Mouse (Mus musculus): Measurements from ENCODE around the gene Psmg4. TPM values are rescaled to one million over a fixed set of nuclear protein-coding genes. Genes with fewer than 3 reads are reported as not detected.

Gene Psmg4
- polyA plus RNA-seq, 1 experiment from 2014 or later: 64.3 TPM

- Histone ChIP-seq H3K4me2 (no peak overlapping the region), H3K9ac (no peak overlapping the region), H3K36me3 (no peaks in the 10 kb centered on the region), H3K4me3 (no peak overlapping the region), H3K4me1 (peaks cover 22% of the 10 kb centered on the region), H3K27ac (no peak overlapping the region), H3K27me3 (no peaks in the 10 kb centered on the region), H3K9me3 (no peaks in the 10 kb centered on the region)
- WGBS: 83% methylated on average over 1 of the region's 1 CpGs
- no peak for ATAC-seq (ENCODE audit: borderline replicate concordance, extremely low read depth, low FRiP score, low TSS enrichment)
Measured at GRCm38 (mm10) chr13:34159926-34160325, 2.8 kb upstream of the Psmg4 start.

GRCm38 (mm10) chr13:34163304-34163975, 676 bp downstream of the Psmg4 start:
- H3K9ac ChIP-seq: peak overlapping the region; percentile 79
- peak overlapping the region; percentile 82 for H3K4me2 ChIP-seq
- H3K36me3 ChIP-seq: peaks cover 9% of the 10 kb centered on the region
- H3K27me3 ChIP-seq: no peaks in the 10 kb centered on the region
- WGBS: 35% methylated on average over 12 of the region's 12 CpGs
- peaks cover 16% of the 10 kb centered on the region for H3K4me1 ChIP-seq
- H3K4me3 ChIP-seq: peak overlapping the region; percentile 92
- ATAC-seq (ENCODE audit: borderline replicate concordance, extremely low read depth, low FRiP score, low TSS enrichment): no peak; the same call in 1 of the 2 replicates
- H3K27ac ChIP-seq: peak overlapping the region; percentile 97
- no peaks in the 10 kb centered on the region for H3K9me3 ChIP-seq

DNA sequence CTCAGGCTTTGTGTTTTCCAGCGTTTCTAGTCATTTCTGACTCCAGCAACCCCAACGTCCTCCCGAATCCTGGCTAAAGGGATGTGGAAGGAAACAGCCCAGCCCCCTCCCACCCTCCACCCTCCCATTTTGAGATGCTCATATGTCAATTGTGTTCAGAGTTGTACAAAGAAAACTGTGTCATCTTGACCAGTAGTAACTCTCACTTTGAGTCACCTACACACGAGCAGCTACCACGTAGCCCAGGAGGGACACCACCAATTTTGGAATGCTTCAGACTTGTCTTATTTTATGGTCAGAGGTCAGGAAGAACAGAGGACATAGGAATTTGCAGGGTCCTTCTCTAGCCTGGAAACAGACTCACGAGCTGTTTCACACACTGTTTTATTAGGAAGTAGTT, 11.3 kb downstream of the Psmg4 start:
- Histone ChIP-seq H3K36me3 (no peaks in the 10 kb centered on the region), H3K27ac (no peak overlapping the region), H3K4me3 (no peak overlapping the region), H3K4me2 (no peak overlapping the region), H3K9me3 (no peaks in the 10 kb centered on the region), H3K9ac (no peak overlapping the region), H3K27me3 (no peaks in the 10 kb centered on the region), H3K4me1 (no peaks in the 10 kb centered on the region)
- no peak for ATAC-seq (ENCODE audit: borderline replicate concordance, extremely low read depth, low FRiP score, low TSS enrichment)
- WGBS: 87% methylated on average over 6 of the region's 6 CpGs

GRCm38 (mm10) chr13:34181624-34182023, 18.9 kb downstream of the Psmg4 start:
- Histone ChIP-seq H3K9ac (no peak overlapping the region), H3K36me3 (peaks cover 33% of the 10 kb centered on the region), H3K4me3 (no peak overlapping the region), H3K27ac (no peak overlapping the region), H3K27me3 (no peaks in the 10 kb centered on the region), H3K4me2 (no peak overlapping the region), H3K4me1 (no peaks in the 10 kb centered on the region), H3K9me3 (no peaks in the 10 kb centered on the region)
- 80% methylated on average over 5 of the region's 5 CpGs for WGBS
- ATAC-seq (ENCODE audit: borderline replicate concordance, extremely low read depth, low FRiP score, low TSS enrichment): no peak

DNA sequence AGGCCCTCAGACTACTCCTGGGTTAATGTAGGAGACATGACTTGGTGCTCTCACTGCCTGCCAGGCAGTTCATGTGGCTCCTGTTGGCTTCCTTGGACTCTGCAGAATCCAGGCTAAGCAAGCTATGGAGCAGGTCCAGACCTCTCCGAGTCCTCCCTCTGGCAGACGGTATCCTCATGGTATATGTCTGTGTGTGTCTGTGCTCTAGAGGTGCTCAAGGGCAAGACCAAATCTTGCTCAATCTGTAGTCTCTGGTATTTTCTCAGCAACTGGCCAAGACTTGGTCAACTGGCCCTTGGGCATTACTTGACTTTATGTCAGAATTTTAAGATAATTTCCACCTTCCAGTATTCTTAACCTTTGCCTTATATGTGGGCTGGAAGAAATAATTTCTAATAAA, 22.6 kb downstream of the Psmg4 start:
- ATAC-seq (ENCODE audit: borderline replicate concordance, extremely low read depth, low FRiP score, low TSS enrichment): no peak
- Histone ChIP-seq H3K4me3 (no peak overlapping the region), H3K36me3 (peaks cover 23% of the 10 kb centered on the region), H3K27me3 (no peaks in the 10 kb centered on the region), H3K9me3 (no peaks in the 10 kb centered on the region), H3K4me2 (no peak overlapping the region), H3K9ac (no peak overlapping the region), H3K27ac (no peak overlapping the region), H3K4me1 (0 out of 2 replicates have a peak, but pooled peaks cover 2% of the 10 kb centered on the region)
- 68% methylated on average over 2 of the region's 2 CpGs for WGBS

- Histone ChIP-seq H3K27ac (no peak overlapping the region), H3K9me3 (no peaks in the 10 kb centered on the region), H3K4me3 (no peak overlapping the region), H3K36me3 (peaks cover 6% of the 10 kb centered on the region), H3K27me3 (no peaks in the 10 kb centered on the region), H3K4me1 (0 out of 2 replicates have a peak, but pooled peaks cover 2% of the 10 kb centered on the region), H3K9ac (no peak overlapping the region), H3K4me2 (no peak overlapping the region)
- WGBS: 9% methylated on average over 5 of the region's 5 CpGs
- ATAC-seq (ENCODE audit: borderline replicate concordance, extremely low read depth, low FRiP score, low TSS enrichment): peak; percentile 76
Measured at GRCm38 (mm10) chr13:34187571-34187970, 24.8 kb downstream of the Psmg4 start.

GRCm38 (mm10) chr13:34192414-34193191, 29.8 kb downstream of the Psmg4 start:
- ATAC-seq (ENCODE audit: borderline replicate concordance, extremely low read depth, low FRiP score, low TSS enrichment): peak; percentile 66

DNA sequence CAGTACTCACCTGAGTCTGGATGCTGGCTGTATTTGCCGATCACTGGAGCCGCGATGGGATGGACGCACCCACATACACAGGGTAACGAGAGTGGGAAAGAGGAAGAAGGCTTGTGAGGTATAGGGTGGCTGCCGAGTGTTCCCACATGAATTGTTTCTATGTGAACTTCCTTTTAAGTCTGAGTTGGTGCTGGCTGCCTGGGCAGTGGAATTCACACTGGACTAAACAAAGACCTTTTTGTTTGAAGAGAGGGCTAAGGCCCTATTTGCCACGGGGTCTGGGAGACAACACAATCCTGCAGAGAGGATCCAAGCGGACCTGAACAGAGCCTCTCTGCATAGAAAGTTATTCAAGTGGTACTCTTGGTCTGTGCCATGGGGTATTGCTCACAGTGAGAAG, 30.6 kb downstream of the Psmg4 start:
- no peak for ATAC-seq (ENCODE audit: borderline replicate concordance, extremely low read depth, low FRiP score, low TSS enrichment)
- 58% methylated on average over 8 of the region's 8 CpGs for WGBS
- H3K4me2 ChIP-seq: no peak overlapping the region

More at GRCm38 (mm10) chr13:34192414-34193191, 29.8 kb downstream of the Psmg4 start:
- no peaks in the 10 kb centered on the region for H3K9me3 ChIP-seq
- H3K27ac ChIP-seq: no peak overlapping the region
- no peaks in the 10 kb centered on the region for H3K27me3 ChIP-seq
- 0 out of 2 replicates have a peak, but pooled peaks cover 1% of the 10 kb centered on the region for H3K4me1 ChIP-seq
- 0 out of 2 replicates have a peak, but pooled peaks cover 3% of the 10 kb centered on the region for H3K36me3 ChIP-seq
- H3K9ac ChIP-seq: no peak overlapping the region
- WGBS: 69% methylated on average over 8 of the region's 8 CpGs
- H3K4me3 ChIP-seq: no peak overlapping the region
- no peak overlapping the region for H3K4me2 ChIP-seq

GRCm38 (mm10) chr13:34195676-34196075, 32.9 kb downstream of the Psmg4 start:
- Histone ChIP-seq H3K9ac (no peak overlapping the region), H3K27me3 (no peaks in the 10 kb centered on the region), H3K27ac (no peak overlapping the region), H3K4me2 (no peak overlapping the region), H3K4me1 (no peaks in the 10 kb centered on the region), H3K36me3 (0 out of 2 replicates have a peak, but pooled peaks cover 3% of the 10 kb centered on the region), H3K4me3 (no peak overlapping the region), H3K9me3 (no peaks in the 10 kb centered on the region)
- no peak for ATAC-seq (ENCODE audit: borderline replicate concordance, extremely low read depth, low FRiP score, low TSS enrichment)
- WGBS: 87% methylated on average over 1 of the region's 1 CpGs

More for the DNA sequence above, 30.6 kb downstream of the Psmg4 start:
- no peaks in the 10 kb centered on the region for H3K9me3 ChIP-seq
- no peaks in the 10 kb centered on the region for H3K4me1 ChIP-seq
- H3K4me3 ChIP-seq: no peak overlapping the region
- H3K9ac ChIP-seq: no peak overlapping the region
- no peaks in the 10 kb centered on the region for H3K27me3 ChIP-seq
- H3K27ac ChIP-seq: no peak overlapping the region
- H3K36me3 ChIP-seq: 0 out of 2 replicates have a peak, but pooled peaks cover 3% of the 10 kb centered on the region

GRCm38 (mm10) chr13:34205216-34205615, 42.5 kb downstream of the Psmg4 start:
- H3K27me3 ChIP-seq: no peaks in the 10 kb centered on the region
- H3K4me2 ChIP-seq: no peak overlapping the region
- no peaks in the 10 kb centered on the region for H3K9me3 ChIP-seq
- WGBS: 81% methylated on average over 3 of the region's 3 CpGs
- H3K27ac ChIP-seq: no peak overlapping the region
- ATAC-seq (ENCODE audit: borderline replicate concordance, extremely low read depth, low FRiP score, low TSS enrichment): no peak
- H3K4me3 ChIP-seq: no peak overlapping the region
- H3K36me3 ChIP-seq: no peaks in the 10 kb centered on the region
- H3K9ac ChIP-seq: no peak overlapping the region
- H3K4me1 ChIP-seq: 0 out of 2 replicates have a peak, but pooled peaks cover 7% of the 10 kb centered on the region

DNA sequence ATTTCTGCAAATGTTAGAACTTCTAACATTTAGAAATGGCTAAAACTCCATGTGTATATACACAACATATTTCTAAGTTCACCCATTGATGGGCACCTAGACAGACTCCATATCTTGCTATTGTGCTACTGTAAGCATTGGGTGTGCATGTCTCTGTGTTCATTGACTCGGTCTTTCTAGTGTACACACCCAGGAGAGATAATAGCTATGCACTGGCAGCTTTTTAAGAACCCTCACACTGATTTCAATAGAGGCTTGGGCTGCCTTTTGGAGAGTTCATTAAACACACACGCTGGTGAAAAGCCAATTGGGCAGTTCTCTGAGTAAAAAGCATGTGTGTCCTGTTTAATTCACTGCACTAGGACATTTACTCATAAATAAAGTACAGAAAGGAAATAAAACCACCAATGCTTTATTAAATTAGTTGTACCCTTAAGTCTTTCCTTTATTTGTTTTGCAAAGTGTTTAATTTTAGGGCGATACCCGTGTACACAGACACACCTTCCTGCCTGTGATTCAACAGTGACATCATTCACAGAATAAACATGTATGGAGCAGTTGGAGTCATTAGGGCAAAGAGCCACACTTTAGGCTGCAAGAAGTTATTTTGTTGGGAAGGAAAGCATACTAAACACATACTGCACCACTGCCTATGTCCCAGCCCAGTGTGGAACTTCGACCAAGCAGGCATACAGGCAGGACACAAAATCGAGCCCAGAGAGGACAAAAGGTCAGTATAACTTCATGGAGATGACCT, 45.1 kb downstream of the Psmg4 start:
- Histone ChIP-seq H3K9me3 (no peaks in the 10 kb centered on the region), H3K27ac (peak overlapping the region; percentile 38), H3K36me3 (no peaks in the 10 kb centered on the region), H3K9ac (no peak overlapping the region), H3K4me3 (no peak overlapping the region), H3K4me1 (peaks cover 16% of the 10 kb centered on the region), H3K4me2 (no peak overlapping the region), H3K27me3 (no peaks in the 10 kb centered on the region)
- 50% methylated on average over 6 of the region's 6 CpGs for WGBS
- ATAC-seq (ENCODE audit: borderline replicate concordance, extremely low read depth, low FRiP score, low TSS enrichment): 0 out of 2 replicates have a peak, but pooled peaks have one; percentile 27

Measured in lung, embryonic 15.5 days (tissue).